Mouse (Mus musculus) testis, adult 2 months (tissue): ENCODE results near the gene Tgfb1i1.

Source experiments
- CTCF ChIP-seq: fragments of 200-500 bp; IDR thresholded peaks from 2 replicates; pipeline ENCODE4 v1.5.1; 2012; ENCODE audit warnings: low read depth, mild to moderate bottlenecking, inconsistent platforms, low read length, moderate library complexity; ENCODE audit not compliant: control insufficient read depth, insufficient read depth, insufficient replicate concordance
- POLR2A ChIP-seq: fragments of 200-500 bp; IDR thresholded peaks from 2 replicates; pipeline ENCODE4 v1.6.1; 2012; ENCODE audit warnings: low read depth, mild to moderate bottlenecking, inconsistent platforms, low read length, moderate library complexity; ENCODE audit not compliant: control insufficient read depth

DNA sequence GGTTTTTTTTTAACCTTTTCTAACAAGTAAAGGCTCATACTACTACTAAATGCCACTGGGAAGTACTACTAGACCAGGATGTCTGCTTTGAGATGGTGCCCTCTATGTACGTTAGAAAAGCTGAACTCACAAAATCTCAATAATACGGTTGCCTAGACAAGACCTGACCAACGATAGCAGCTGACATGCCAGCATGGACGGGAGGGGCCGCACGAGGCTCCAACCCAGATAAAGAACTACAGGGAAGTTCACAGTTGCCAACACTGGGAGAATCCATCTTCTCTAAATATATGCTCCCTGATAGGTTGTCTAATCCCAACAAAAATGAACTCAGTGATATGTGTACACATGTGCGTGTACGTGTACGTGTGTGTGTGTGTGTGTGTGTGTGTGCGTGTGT, 48.2 kb downstream of the Tgfb1i1 start:
- TF ChIP-seq CTCF: no peak
- TF ChIP-seq POLR2A: no peak
